Mouse (Mus musculus): ENCODE data around the gene Cdc26.
A peak's percentile ranks its signal among the peaks of the same experiment; 100 is the strongest.

Gene Cdc26

GRCm38 (mm10) chr4:62360088-62360804 is 48.2 kb downstream of the Cdc26 start, which contains the start of the genes Fkbp15 and Slc31a1:
Gene Fkbp15 (minus strand): TSS chr4:62360548.
Gene Slc31a1 (plus strand): TSS chr4:62360727.
- DNase-seq = peak; percentile 97

- no peak for DNase-seq
Observed at GRCm38 (mm10) chr4:62359256-62359775, 49.1 kb downstream of the Cdc26 start.

GRCm38 (mm10) chr4:62357631-62358148 is 50.8 kb downstream of the Cdc26 start:
- DNase-seq = no peak

DNA sequence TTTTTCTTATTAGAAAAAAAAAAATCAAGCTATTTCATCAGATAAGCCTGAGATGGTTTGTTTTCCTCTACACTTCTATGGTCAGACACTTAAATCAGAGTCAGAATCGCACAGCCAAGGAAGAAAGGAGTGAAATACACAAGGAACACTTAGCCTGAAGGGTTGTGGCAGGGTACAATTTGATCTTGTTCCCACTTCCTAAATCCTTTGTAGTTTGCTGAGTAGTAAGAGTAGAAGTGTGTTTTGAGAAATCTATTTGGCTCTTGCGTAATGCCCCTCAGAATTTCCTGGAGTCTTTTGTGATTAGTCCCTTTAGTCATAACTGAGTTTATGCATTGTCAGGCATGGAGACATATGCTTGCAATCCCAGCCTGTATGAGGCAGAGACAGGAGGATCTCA is 59.1 kb downstream of the Cdc26 start:
- no peak for DNase-seq

DNA sequence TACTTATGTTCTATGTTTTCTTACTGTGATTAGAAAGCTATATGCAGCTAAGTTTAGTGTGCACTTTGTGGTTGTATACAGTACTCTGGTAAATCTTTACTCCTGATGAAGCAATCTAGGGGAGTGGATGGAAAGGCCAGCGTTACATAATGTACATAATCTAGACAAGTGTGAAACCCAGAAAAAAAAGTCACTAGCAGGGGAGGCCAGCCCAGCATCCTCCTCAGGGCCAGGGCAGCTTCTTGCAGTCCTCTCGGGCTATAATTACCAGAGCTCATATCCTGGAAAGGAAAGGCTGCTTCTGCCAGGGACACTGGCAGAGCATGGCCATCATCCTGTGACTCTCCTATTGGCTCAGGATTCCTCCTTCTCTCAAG is 60.1 kb downstream of the Cdc26 start:
- DNase-seq = no peak

- peak; percentile 60 for DNase-seq
Observed at GRCm38 (mm10) chr4:62347605-62348328, 60.7 kb downstream of the Cdc26 start.

DNA sequence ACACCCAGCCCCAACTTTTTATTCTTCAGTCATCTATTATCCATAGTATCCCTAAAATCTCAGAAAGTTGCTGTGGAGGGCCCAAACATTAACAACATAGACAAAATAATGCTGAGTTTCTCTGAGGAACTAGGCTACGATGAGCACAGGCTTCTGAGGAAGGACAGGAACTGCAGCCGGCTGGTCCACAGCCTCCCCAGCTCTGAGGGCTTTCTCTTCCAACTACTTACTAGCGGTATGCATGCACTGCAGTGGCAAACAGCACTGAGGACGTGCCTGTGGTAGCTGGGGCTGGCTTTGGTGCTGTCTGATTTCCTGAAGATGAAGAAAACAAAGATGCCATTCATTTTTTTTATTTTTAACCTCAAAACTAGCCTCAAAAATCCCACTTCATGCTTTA is 62.6 kb downstream of the Cdc26 start:
- no peak for DNase-seq

GRCm38 (mm10) chr4:62344000-62344399 is 64.4 kb downstream of the Cdc26 start:
- DNase-seq = peak; percentile 29

DNA sequence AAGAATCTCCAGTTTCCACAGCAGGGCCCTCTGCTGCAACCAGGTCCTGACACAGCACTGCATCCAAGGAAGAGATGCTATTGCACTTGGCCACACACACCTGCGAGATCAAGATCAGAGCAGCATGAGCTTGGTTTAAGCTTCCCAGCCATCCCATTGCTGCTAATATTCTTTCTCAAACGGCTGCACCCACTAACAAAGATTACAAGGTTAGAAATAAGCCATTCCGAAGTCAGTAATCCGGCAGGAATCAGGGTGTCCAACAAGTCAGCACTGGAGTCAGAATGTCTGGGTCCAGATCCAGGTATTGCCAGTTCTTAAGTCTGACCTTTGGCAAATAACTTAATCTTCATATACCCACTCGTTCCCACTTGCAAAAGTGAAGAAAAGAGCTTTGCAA is 69.9 kb downstream of the Cdc26 start:
- no peak for DNase-seq

Data from kidney, postnatal 14 days (tissue).